Mouse (Mus musculus): ENCODE results near the gene Olfr1358. TPM values are rescaled to one million over a fixed set of nuclear protein-coding genes. Genes with fewer than 3 reads are reported as not detected.
A peak's percentile ranks its signal among the peaks of the same experiment; 100 is the strongest.
"Not testable (repeated sequence)": the region's sequence is repeated elsewhere in the genome, so short reads cannot be mapped to it uniquely, and the experiment has no call there.

Gene Olfr1358
- polyA plus RNA-seq, 1 experiment from 2014 or later, result 0.09 TPM

DNA sequence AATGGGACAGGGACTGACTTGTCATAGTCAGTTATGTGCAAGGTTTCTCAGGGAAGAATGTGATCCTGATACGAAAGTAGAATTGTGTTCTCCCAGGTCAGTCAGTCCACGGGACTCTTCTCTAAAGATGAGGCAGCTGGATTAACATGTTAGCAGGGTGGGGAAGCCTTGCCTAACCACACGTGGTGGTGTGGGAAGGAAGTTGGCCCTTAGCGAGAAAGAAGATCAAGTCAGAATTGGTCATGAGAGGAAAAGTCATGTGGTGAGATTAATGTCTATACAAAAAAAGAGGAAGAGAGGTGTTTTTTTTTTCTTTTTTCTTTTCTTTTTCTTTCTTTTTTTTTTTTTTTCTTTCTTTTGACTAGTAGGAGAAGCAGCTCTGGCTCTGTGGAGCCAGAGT is 40.4 kb upstream of the Olfr1358 start:
- H3K4me2 ChIP-seq (ENCODE audit: low read depth, low read length), result no peak overlapping the region
- H3K27ac ChIP-seq (ENCODE audit: low read depth), result no peak overlapping the region
- DNase-seq, result no peak
- TF ChIP-seq EP300 (IDR thresholded peaks at IDR 0.05; ENCODE audit: low read depth), result no peak
- no peaks in the 10 kb centered on the region for H3K36me3 ChIP-seq (replicated peaks; ENCODE audit: insufficient read depth, low read length)
- H3K9me3 ChIP-seq (ENCODE audit: low read length), result no peaks in the 10 kb centered on the region
- WGBS (ENCODE audit: insufficient replicate concordance), result 31% methylated on average over 4 of the region's 4 CpGs
- H3K4me1 ChIP-seq (ENCODE audit: insufficient read depth), result peaks cover 6% of the 10 kb centered on the region
- no peak overlapping the region for H3K9ac ChIP-seq (replicated peaks)
- no peak overlapping the region for H3K4me3 ChIP-seq (ENCODE audit: low read depth, low read length)
- ATAC-seq, result no peak
- no peaks in the 10 kb centered on the region for H3K27me3 ChIP-seq (ENCODE audit: insufficient read depth, low read length)

DNA sequence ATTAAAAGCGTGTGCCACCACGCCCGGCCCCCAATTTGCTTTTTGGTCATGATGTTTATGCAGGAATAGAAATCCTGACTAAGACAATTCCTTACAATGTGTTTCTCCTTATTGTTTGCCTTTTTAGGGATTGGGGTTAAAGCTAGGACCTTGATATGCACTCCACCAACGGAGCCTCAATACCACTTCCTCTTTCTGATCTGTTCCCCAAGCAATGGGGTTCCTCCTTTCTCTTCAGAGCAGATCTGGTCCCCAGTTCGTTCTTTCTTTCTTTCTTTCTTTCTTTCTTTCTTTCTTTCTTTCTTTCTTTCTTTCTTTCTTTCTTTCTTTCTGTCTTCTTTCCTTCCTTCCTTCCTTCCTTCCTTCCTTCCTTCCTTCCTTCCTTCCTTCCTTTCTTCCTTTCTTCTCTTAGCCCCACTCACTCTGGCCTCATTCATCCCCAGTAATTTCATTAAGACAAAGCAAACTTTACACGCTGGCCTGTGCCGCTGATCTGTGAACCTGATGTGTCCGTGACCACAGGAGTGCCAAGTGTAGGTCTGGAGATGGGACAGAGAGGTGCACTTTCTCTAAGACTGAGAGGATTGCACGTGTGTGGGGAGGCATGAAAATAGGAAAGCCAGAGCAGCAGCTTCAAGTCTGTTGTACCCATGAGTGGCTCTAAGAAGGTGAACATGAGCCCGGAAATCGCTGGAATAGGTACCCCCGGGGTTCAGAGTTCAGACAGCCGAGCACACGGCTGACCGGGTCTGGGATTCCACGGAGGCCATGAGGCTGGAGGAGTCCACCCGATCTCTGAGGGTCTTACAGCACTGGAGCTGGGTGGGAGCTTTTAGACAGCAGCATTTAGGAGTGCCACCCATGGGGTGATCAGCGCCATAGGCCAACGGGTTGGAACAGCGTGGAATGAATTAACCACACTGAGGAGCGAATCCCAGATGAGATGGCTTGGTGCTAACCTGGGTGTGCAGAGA is 36.0 kb upstream of the Olfr1358 start:
- H3K27me3 ChIP-seq (ENCODE audit: insufficient read depth, low read length), result no peaks in the 10 kb centered on the region
- ATAC-seq (no peak), DNase-seq (no peak)
- no peaks in the 10 kb centered on the region for H3K36me3 ChIP-seq (replicated peaks; ENCODE audit: insufficient read depth, low read length)
- H3K9me3 ChIP-seq (ENCODE audit: low read length), result no peaks in the 10 kb centered on the region
- peak overlapping the region; percentile 65 for H3K9ac ChIP-seq (replicated peaks)
- H3K4me3 ChIP-seq (ENCODE audit: low read depth, low read length), result peak overlapping the region; percentile 50
- 23% methylated on average over 21 of the region's 21 CpGs for WGBS (ENCODE audit: insufficient replicate concordance)
- H3K27ac ChIP-seq (ENCODE audit: low read depth), result peak overlapping the region; percentile 66
- peaks cover 24% of the 10 kb centered on the region for H3K4me1 ChIP-seq (ENCODE audit: insufficient read depth)
- peak overlapping the region; percentile 88 for H3K4me2 ChIP-seq (ENCODE audit: low read depth, low read length)
- no peak for TF ChIP-seq CTCF (IDR thresholded peaks at IDR 0.05; ENCODE audit: low read depth)

GRCm38 (mm10) chr10:78481928-78482499 is 35.2 kb upstream of the Olfr1358 start:
- H3K27ac ChIP-seq (ENCODE audit: low read depth), result peak overlapping the region; percentile 66
- no peaks in the 10 kb centered on the region for H3K9me3 ChIP-seq (ENCODE audit: low read length)
- no peak for TF ChIP-seq EP300 (IDR thresholded peaks at IDR 0.05; ENCODE audit: low read depth)
- peak; percentile 59 for TF ChIP-seq CTCF (IDR thresholded peaks at IDR 0.05; ENCODE audit: low read depth)
- peak overlapping the region; percentile 65 for H3K9ac ChIP-seq (replicated peaks)
- peak; percentile 77 for DNase-seq
- peak overlapping the region; percentile 50 for H3K4me3 ChIP-seq (ENCODE audit: low read depth, low read length)
- no peaks in the 10 kb centered on the region for H3K36me3 ChIP-seq (replicated peaks; ENCODE audit: insufficient read depth, low read length)
- no peaks in the 10 kb centered on the region for H3K27me3 ChIP-seq (ENCODE audit: insufficient read depth, low read length)
- H3K4me1 ChIP-seq (ENCODE audit: insufficient read depth), result peaks cover 24% of the 10 kb centered on the region
- peak; percentile 88 for ATAC-seq
- peak overlapping the region; percentile 88 for H3K4me2 ChIP-seq (ENCODE audit: low read depth, low read length)
- under 1% methylated on average over 35 of the region's 35 CpGs for WGBS (ENCODE audit: insufficient replicate concordance)

GRCm38 (mm10) chr10:78485369-78485768 is 31.9 kb upstream of the Olfr1358 start:
- not testable (repeated sequence) for H3K9me3 ChIP-seq (ENCODE audit: low read length); H3K27ac ChIP-seq (ENCODE audit: low read depth); H3K36me3 ChIP-seq (replicated peaks; ENCODE audit: insufficient read depth, low read length); H3K9ac ChIP-seq (replicated peaks); H3K4me2 ChIP-seq (ENCODE audit: low read depth, low read length); ATAC-seq; DNase-seq; H3K4me3 ChIP-seq (ENCODE audit: low read depth, low read length); H3K27me3 ChIP-seq (ENCODE audit: insufficient read depth, low read length)
- peaks cover 29% of the 10 kb centered on the region for H3K4me1 ChIP-seq (ENCODE audit: insufficient read depth)
- WGBS (ENCODE audit: insufficient replicate concordance), result 58% methylated on average over 2 of the region's 2 CpGs

GRCm38 (mm10) chr10:78486871-78487270 is 30.4 kb upstream of the Olfr1358 start:
- Histone ChIP-seq H3K27me3 (ENCODE audit: insufficient read depth, low read length) (no peaks in the 10 kb centered on the region), H3K27ac (ENCODE audit: low read depth) (no peak overlapping the region), H3K4me2 (ENCODE audit: low read depth, low read length) (no peak overlapping the region), H3K9ac (replicated peaks) (no peak overlapping the region), H3K4me1 (ENCODE audit: insufficient read depth) (peaks cover 23% of the 10 kb centered on the region), H3K36me3 (replicated peaks; ENCODE audit: insufficient read depth, low read length) (no peaks in the 10 kb centered on the region), H3K9me3 (ENCODE audit: low read length) (no peaks in the 10 kb centered on the region), H3K4me3 (ENCODE audit: low read depth, low read length) (no peak overlapping the region)
- 55% methylated on average over 5 of the region's 5 CpGs for WGBS (ENCODE audit: insufficient replicate concordance)
- ATAC-seq, result no peak
- DNase-seq, result no peak
- TF ChIP-seq CTCF (IDR thresholded peaks at IDR 0.05; ENCODE audit: low read depth) (no peak), EP300 (IDR thresholded peaks at IDR 0.05; ENCODE audit: low read depth) (no peak)

GRCm38 (mm10) chr10:78487431-78488086 is 29.7 kb upstream of the Olfr1358 start:
- TF ChIP-seq CTCF (IDR thresholded peaks at IDR 0.05; ENCODE audit: low read depth), result peak; percentile 96
- no peak for TF ChIP-seq EP300 (IDR thresholded peaks at IDR 0.05; ENCODE audit: low read depth)
- H3K9me3 ChIP-seq (ENCODE audit: low read length), result no peaks in the 10 kb centered on the region
- DNase-seq (peak; percentile 86), ATAC-seq (peak; percentile 82)
- H3K27ac ChIP-seq (ENCODE audit: low read depth), result no peak overlapping the region
- no peak overlapping the region for H3K4me3 ChIP-seq (ENCODE audit: low read depth, low read length)
- peaks cover 16% of the 10 kb centered on the region for H3K4me1 ChIP-seq (ENCODE audit: insufficient read depth)
- H3K9ac ChIP-seq (replicated peaks), result peak overlapping the region; percentile 41; the same call in 1 of the 2 replicates
- H3K27me3 ChIP-seq (ENCODE audit: insufficient read depth, low read length), result no peaks in the 10 kb centered on the region
- 16% methylated on average over 26 of the region's 26 CpGs for WGBS (ENCODE audit: insufficient replicate concordance)
- no peaks in the 10 kb centered on the region for H3K36me3 ChIP-seq (replicated peaks; ENCODE audit: insufficient read depth, low read length)
- H3K4me2 ChIP-seq (ENCODE audit: low read depth, low read length), result peak overlapping the region; percentile 60

All from liver, postnatal 0 days (tissue).